Mouse (Mus musculus): ENCODE measurements around the gene Pias3. TPM values are rescaled to one million over a fixed set of nuclear protein-coding genes. Genes with fewer than 3 reads are reported as not detected.

Gene Pias3
- total and polyA plus RNA-seq, 2 experiments from 2014 or later, result 29.8 to 32.9 TPM

DNA sequence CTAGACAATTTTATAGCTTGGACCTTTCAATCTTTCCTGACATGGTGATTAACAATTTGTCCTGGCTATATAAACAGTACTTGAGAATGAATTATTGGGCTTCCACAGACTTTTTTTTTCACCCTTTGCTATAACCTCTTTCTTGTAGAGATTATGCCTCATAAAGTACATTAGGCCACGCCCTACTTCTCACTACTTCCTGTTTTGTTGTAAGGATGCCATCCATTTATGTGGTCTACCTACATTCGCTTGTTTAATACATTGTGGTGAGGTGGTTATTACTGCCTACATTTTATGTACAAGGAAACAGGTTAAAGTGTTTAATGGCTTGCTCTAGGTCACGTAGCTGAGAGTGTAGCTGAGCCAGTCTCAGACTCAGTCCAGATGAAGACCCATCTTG lies 21.0 kb upstream of the Pias3 start:
- H3K27me3 ChIP-seq (ENCODE audit: insufficient read depth, low read length), result no peaks in the 10 kb centered on the region
- H3K27ac ChIP-seq (ENCODE audit: low read depth, low read length), result no peak overlapping the region
- H3K4me2 ChIP-seq (ENCODE audit: low read depth), result no peak overlapping the region
- H3K36me3 ChIP-seq (ENCODE audit: insufficient read depth), result no peaks in the 10 kb centered on the region
- DNase-seq (no peak), ATAC-seq (no peak)
- H3K9ac ChIP-seq, result no peak overlapping the region
- peaks cover 3% of the 10 kb centered on the region; the same call in 1 of the 2 replicates for H3K4me1 ChIP-seq (ENCODE audit: insufficient read depth)
- no peak overlapping the region for H3K4me3 ChIP-seq (ENCODE audit: low read depth, low read length)
- 80% methylated on average over 3 of the region's 3 CpGs for WGBS
- TF ChIP-seq CTCF (IDR thresholded peaks at IDR 0.05; ENCODE audit: low read depth), result no peak
- H3K9me3 ChIP-seq (ENCODE audit: low read length), result no peaks in the 10 kb centered on the region

DNA sequence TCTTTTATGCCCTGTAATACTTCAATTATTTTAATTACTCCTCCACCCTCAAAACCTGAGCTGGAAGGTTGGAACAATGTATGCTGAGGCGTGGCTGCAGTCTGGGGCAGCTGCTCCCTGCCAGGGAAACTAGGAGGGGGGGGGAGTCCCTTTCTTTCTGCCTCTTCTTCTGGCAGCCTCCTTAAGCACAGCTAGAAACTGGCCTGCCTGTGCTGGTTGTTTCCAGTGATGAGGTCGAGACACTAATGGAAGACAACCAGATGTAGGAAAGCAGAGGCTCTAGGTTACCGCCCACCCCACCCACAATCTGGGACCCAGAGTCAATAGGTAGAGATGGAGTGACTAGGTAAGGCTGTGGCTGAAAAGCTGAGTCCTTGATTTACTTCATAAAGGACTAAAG lies 20.5 kb upstream of the Pias3 start:
- no peaks in the 10 kb centered on the region for H3K36me3 ChIP-seq (ENCODE audit: insufficient read depth)
- no peak overlapping the region for H3K9ac ChIP-seq
- no peak overlapping the region for H3K4me2 ChIP-seq (ENCODE audit: low read depth)
- H3K4me1 ChIP-seq (ENCODE audit: insufficient read depth), result peaks cover 7% of the 10 kb centered on the region; the same call in 1 of the 2 replicates
- WGBS, result 25% methylated on average over 3 of the region's 3 CpGs
- no peak overlapping the region for H3K4me3 ChIP-seq (ENCODE audit: low read depth, low read length)
- H3K27me3 ChIP-seq (ENCODE audit: insufficient read depth, low read length), result no peaks in the 10 kb centered on the region
- H3K9me3 ChIP-seq (ENCODE audit: low read length), result no peaks in the 10 kb centered on the region
- ATAC-seq (no peak), DNase-seq (no peak)
- TF ChIP-seq CTCF (IDR thresholded peaks at IDR 0.05; ENCODE audit: low read depth), result no peak
- no peak overlapping the region for H3K27ac ChIP-seq (ENCODE audit: low read depth, low read length)

GRCm38 (mm10) chr3:96678456-96678855 lies 17.7 kb upstream of the Pias3 start:
- Histone ChIP-seq H3K9ac (no peak overlapping the region), H3K36me3 (ENCODE audit: insufficient read depth) (no peaks in the 10 kb centered on the region), H3K4me2 (ENCODE audit: low read depth) (no peak overlapping the region), H3K27ac (ENCODE audit: low read depth, low read length) (no peak overlapping the region), H3K4me1 (ENCODE audit: insufficient read depth) (peaks cover 7% of the 10 kb centered on the region; the same call in 1 of the 2 replicates), H3K9me3 (ENCODE audit: low read length) (no peaks in the 10 kb centered on the region), H3K27me3 (ENCODE audit: insufficient read depth, low read length) (no peaks in the 10 kb centered on the region), H3K4me3 (ENCODE audit: low read depth, low read length) (no peak overlapping the region)
- no peak for ATAC-seq
- no peak for TF ChIP-seq CTCF (IDR thresholded peaks at IDR 0.05; ENCODE audit: low read depth)
- no peak for DNase-seq
- WGBS, result 63% methylated on average over 7 of the region's 7 CpGs

DNA sequence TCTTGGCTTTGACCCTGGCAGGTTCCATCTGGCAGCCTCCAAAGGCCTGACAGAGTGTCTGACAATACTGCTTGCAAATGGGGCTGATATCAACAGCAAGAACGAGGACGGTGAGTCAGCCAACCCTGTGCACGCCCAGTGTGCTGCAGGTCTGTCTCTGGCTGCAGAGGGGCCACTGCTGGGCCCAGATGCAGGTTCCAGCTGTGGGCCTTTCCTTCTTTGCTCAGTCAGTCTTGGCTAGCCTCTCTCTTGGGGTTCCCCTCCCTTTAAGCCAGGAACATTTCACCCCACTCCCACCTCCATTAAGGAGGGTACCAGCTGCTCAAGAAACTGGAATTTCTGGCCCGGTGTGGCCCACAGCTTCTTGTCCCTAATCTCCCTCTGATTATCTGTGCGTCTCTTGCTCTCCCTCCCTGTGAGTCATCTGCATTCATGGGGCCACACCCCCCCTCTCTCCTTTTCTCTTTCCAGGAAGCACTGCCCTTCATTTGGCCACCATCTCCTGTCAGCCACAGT lies 17.0 kb upstream of the Pias3 start:
- DNase-seq, result no peak
- peaks cover 7% of the 10 kb centered on the region; the same call in 1 of the 2 replicates for H3K4me1 ChIP-seq (ENCODE audit: insufficient read depth)
- WGBS, result 24% methylated on average over 5 of the region's 5 CpGs
- no peak overlapping the region for H3K9ac ChIP-seq
- ATAC-seq, result no peak
- no peaks in the 10 kb centered on the region for H3K36me3 ChIP-seq (ENCODE audit: insufficient read depth)
- no peaks in the 10 kb centered on the region; the same call in 1 of the 2 replicates for H3K27me3 ChIP-seq (ENCODE audit: insufficient read depth, low read length)
- no peak overlapping the region for H3K27ac ChIP-seq (ENCODE audit: low read depth, low read length)
- no peaks in the 10 kb centered on the region for H3K9me3 ChIP-seq (ENCODE audit: low read length)
- no peak overlapping the region for H3K4me3 ChIP-seq (ENCODE audit: low read depth, low read length)
- no peak for TF ChIP-seq CTCF (IDR thresholded peaks at IDR 0.05; ENCODE audit: low read depth)
- no peak overlapping the region for H3K4me2 ChIP-seq (ENCODE audit: low read depth)

DNA sequence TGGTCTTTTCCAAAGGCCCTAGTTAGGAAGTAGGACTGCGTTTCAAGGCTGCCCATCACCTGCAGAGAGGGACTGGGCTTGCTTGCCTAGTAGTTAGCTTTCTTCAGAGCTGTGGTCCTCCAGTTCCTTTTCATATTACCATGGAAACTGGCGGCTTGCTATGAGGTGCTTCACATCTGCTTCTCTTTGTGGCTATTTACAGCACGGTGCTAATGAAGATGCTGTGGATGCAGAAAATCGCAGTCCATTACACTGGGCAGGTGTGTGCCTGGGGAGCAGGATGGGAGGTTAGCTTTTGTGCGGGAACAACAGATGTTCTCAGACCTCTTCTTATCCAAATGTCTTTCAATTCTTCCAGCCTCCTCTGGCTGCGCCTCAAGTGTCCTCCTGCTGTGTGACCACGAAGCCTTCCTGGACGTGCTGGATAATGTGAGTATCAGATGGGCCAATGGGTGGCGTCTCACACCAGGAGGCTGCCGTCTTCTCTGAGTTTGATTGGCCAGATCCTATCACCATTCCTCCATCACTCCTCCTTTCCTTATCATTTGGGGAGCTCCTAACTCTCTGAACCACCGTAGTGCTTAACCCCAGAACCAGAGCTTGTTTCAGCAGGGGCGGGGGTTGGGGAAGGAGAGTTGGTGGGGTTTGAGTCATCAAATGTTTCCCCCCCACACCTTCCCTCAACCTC lies 15.8 kb upstream of the Pias3 start:
- peak; percentile 85 for ATAC-seq
- no peak overlapping the region for H3K4me3 ChIP-seq (ENCODE audit: low read depth, low read length)

DNA sequence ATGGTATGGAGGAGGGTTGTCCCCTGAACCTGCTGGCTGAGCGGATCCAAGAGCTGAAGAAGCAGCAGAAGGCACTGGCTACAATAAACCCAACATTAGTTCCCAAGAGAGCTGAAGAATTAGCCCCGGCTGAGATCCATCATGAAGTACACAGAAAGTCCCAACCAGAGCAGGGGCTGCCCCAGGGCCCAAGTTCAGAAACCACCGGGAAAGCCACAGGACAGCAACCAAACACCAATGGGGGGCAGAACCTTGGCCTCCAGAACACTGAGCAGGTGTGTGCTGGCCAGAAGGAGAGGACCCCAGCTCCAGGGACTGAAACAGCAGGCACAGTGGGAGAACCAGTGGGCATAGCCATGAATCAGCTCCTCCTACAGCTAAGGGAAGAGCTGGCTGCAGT lies 12.7 kb upstream of the Pias3 start:
- H3K27me3 ChIP-seq (ENCODE audit: insufficient read depth, low read length), result no peaks in the 10 kb centered on the region; the same call in 1 of the 2 replicates
- no peaks in the 10 kb centered on the region for H3K36me3 ChIP-seq (ENCODE audit: insufficient read depth)
- H3K9me3 ChIP-seq (ENCODE audit: low read length), result no peaks in the 10 kb centered on the region
- WGBS, result 82% methylated on average over 3 of the region's 3 CpGs
- no peak overlapping the region for H3K9ac ChIP-seq
- H3K4me3 ChIP-seq (ENCODE audit: low read depth, low read length), result no peak overlapping the region
- H3K27ac ChIP-seq (ENCODE audit: low read depth, low read length), result no peak overlapping the region
- no peak for TF ChIP-seq CTCF (IDR thresholded peaks at IDR 0.05; ENCODE audit: low read depth)
- ATAC-seq, result no peak
- peaks cover 7% of the 10 kb centered on the region; the same call in 1 of the 2 replicates for H3K4me1 ChIP-seq (ENCODE audit: insufficient read depth)
- H3K4me2 ChIP-seq (ENCODE audit: low read depth), result no peak overlapping the region
- no peak for DNase-seq

More for the DNA sequence above, 15.8 kb upstream of the Pias3 start:
- DNase-seq, result peak; percentile 50
- H3K9me3 ChIP-seq (ENCODE audit: low read length), result no peaks in the 10 kb centered on the region
- 15% methylated on average over 12 of the region's 12 CpGs for WGBS
- TF ChIP-seq CTCF (IDR thresholded peaks at IDR 0.05; ENCODE audit: low read depth), result no peak
- H3K9ac ChIP-seq, result no peak overlapping the region
- H3K36me3 ChIP-seq (ENCODE audit: insufficient read depth), result no peaks in the 10 kb centered on the region
- no peaks in the 10 kb centered on the region; the same call in 1 of the 2 replicates for H3K27me3 ChIP-seq (ENCODE audit: insufficient read depth, low read length)
- no peak overlapping the region for H3K4me2 ChIP-seq (ENCODE audit: low read depth)
- H3K4me1 ChIP-seq (ENCODE audit: insufficient read depth), result peaks cover 7% of the 10 kb centered on the region; the same call in 1 of the 2 replicates
- H3K27ac ChIP-seq (ENCODE audit: low read depth, low read length), result no peak overlapping the region

DNA sequence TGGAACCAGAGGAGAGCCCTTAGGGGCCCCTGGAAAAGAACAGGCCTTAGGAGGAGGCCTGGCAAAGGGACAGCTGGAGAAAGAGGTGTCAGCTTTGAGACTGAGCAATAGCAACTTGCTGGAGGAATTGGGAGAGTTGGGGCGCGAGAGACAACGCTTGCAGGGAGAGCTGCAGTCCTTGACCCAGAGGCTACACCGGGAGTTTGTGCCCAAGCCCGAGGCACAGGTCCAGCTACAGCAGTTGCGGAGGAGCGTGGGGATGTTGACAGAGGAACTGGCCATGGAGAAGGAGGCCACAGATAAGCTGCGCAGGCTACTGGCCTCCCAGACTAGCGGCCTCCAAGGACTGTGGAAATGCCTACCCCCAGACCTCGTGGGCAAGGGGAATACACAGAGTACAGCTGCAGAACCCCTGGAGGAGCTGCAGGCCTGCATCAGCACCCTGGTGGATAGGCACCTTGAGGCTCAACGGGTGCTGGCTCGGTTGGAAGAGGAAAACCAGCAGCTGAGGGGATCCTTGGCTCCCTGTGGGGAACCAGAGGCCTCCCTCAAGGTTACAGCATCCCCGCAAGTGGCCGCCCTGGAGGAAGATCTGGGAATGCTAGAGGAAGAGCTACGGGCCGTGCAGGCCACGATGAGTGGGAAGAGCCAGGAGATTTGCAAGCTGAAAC lies 11.9 kb upstream of the Pias3 start:
- Histone ChIP-seq H3K4me2 (ENCODE audit: low read depth) (peak overlapping the region; percentile 43), H3K27ac (ENCODE audit: low read depth, low read length) (no peak overlapping the region), H3K36me3 (ENCODE audit: insufficient read depth) (no peaks in the 10 kb centered on the region), H3K27me3 (ENCODE audit: insufficient read depth, low read length) (no peaks in the 10 kb centered on the region; the same call in 1 of the 2 replicates), H3K4me1 (ENCODE audit: insufficient read depth) (peaks cover 7% of the 10 kb centered on the region; the same call in 1 of the 2 replicates), H3K4me3 (ENCODE audit: low read depth, low read length) (no peak overlapping the region), H3K9ac (no peak overlapping the region), H3K9me3 (ENCODE audit: low read length) (no peaks in the 10 kb centered on the region)
- no peak for DNase-seq
- ATAC-seq, result no peak
- 61% methylated on average over 17 of the region's 17 CpGs for WGBS
- TF ChIP-seq CTCF (IDR thresholded peaks at IDR 0.05; ENCODE audit: low read depth), result no peak
